Mouse (Mus musculus) embryonic fibroblast, embryonic 13.5 days (primary cell): ENCODE results near the gene Gse1. TPM values are rescaled to one million over a fixed set of nuclear protein-coding genes. Genes with fewer than 3 reads are reported as not detected.

Experiments used
- H3K27ac ChIP-seq: 2 replicates; pipeline ENCODE4 v1.5.1; 2012; ENCODE audit warnings: low read length, control low read depth, inconsistent platforms; ENCODE audit not compliant: insufficient read depth
- H3K4me1 ChIP-seq: 2 replicates; pipeline ENCODE4 v1.6.1; 2011; ENCODE audit warnings: low read length; ENCODE audit not compliant: control insufficient read depth, insufficient read depth
- H3K4me3 ChIP-seq: 2 replicates; pipeline ENCODE4 v1.5.1; 2011; ENCODE audit warnings: mild to moderate bottlenecking, control low read depth, low read length; ENCODE audit not compliant: insufficient read depth
- CTCF ChIP-seq: IDR thresholded peaks from 2 replicates; pipeline ENCODE4 v1.5.1; 2011; ENCODE audit warnings: mild to moderate bottlenecking, control low read depth, low read length, moderate library complexity, borderline replicate concordance; ENCODE audit not compliant: insufficient read depth
- POLR2A ChIP-seq: IDR thresholded peaks from 2 replicates; pipeline ENCODE4 v1.6.1; 2011; ENCODE audit warnings: low read depth, mild to moderate bottlenecking, control low read depth, low read length, moderate library complexity
- polyA plus RNA-seq: library from polyadenylated mRNA; stranded (reverse); fragments of >200 nt; gene quantifications from 2 replicates; pipeline ENCODE4 v1.2.4, GENCODE M21; 2011; ENCODE audit warnings: low read depth; ENCODE audit not compliant: missing spikeins, insufficient read length

The Gse1 gene
- polyA plus RNA-seq, 1 experiment = 13.4 TPM

- H3K4me3 ChIP-seq = no peak overlapping the region
- TF ChIP-seq POLR2A = no peak
- TF ChIP-seq CTCF = no peak
- H3K27ac ChIP-seq = no peak overlapping the region
- no peaks in the 10 kb centered on the region for H3K4me1 ChIP-seq
These were observed 171.1 kb downstream of the Gse1 start for GRCm38 (mm10) chr8:120399212-120399934.

GRCm38 (mm10) chr8:120401216-120401615, 173.0 kb downstream of the Gse1 start:
- TF ChIP-seq POLR2A (no peak), CTCF (no peak)
- Histone ChIP-seq H3K4me1 (no peaks in the 10 kb centered on the region), H3K27ac (no peak overlapping the region), H3K4me3 (no peak overlapping the region)

GRCm38 (mm10) chr8:120401712-120402111, 173.5 kb downstream of the Gse1 start:
- Histone ChIP-seq H3K27ac (no peak overlapping the region), H3K4me1 (no peaks in the 10 kb centered on the region), H3K4me3 (no peak overlapping the region)
- TF ChIP-seq POLR2A (no peak), CTCF (no peak)

- no peak overlapping the region for H3K4me3 ChIP-seq
- TF ChIP-seq CTCF = no peak
- TF ChIP-seq POLR2A = no peak
- H3K4me1 ChIP-seq = no peaks in the 10 kb centered on the region
- H3K27ac ChIP-seq = no peak overlapping the region
These were observed 175.5 kb downstream of the Gse1 start for GRCm38 (mm10) chr8:120403606-120404269.

- Histone ChIP-seq H3K27ac (no peak overlapping the region), H3K4me1 (no peaks in the 10 kb centered on the region), H3K4me3 (no peak overlapping the region)
- TF ChIP-seq POLR2A (no peak), CTCF (no peak)
These were observed 176.4 kb downstream of the Gse1 start for GRCm38 (mm10) chr8:120404609-120405036.

GRCm38 (mm10) chr8:120406008-120406632, 177.9 kb downstream of the Gse1 start:
- TF ChIP-seq POLR2A (no peak), CTCF (no peak)
- H3K4me1 ChIP-seq = no peaks in the 10 kb centered on the region

GRCm38 (mm10) chr8:120407701-120408240, 179.5 kb downstream of the Gse1 start:
- Histone ChIP-seq H3K27ac (no peak overlapping the region), H3K4me1 (peaks cover 5% of the 10 kb centered on the region; the same call in 1 of the 2 replicates), H3K4me3 (no peak overlapping the region)
- peak; percentile 57 for TF ChIP-seq CTCF
- no peak for TF ChIP-seq POLR2A

More at GRCm38 (mm10) chr8:120406008-120406632, 177.9 kb downstream of the Gse1 start:
- no peak overlapping the region for H3K4me3 ChIP-seq
- H3K27ac ChIP-seq = no peak overlapping the region

- TF ChIP-seq CTCF (no peak), POLR2A (no peak)
- H3K27ac ChIP-seq = no peak overlapping the region
- no peak overlapping the region for H3K4me3 ChIP-seq
- peaks cover 5% of the 10 kb centered on the region; the same call in 1 of the 2 replicates for H3K4me1 ChIP-seq
These were observed 180.3 kb downstream of the Gse1 start for GRCm38 (mm10) chr8:120408241-120409215.

- Histone ChIP-seq H3K4me3 (no peak overlapping the region), H3K27ac (no peak overlapping the region), H3K4me1 (peaks cover 7% of the 10 kb centered on the region; the same call in 1 of the 2 replicates)
- TF ChIP-seq POLR2A (no peak), CTCF (no peak)
These were observed 181.2 kb downstream of the Gse1 start for GRCm38 (mm10) chr8:120409371-120410013.
